Mouse (Mus musculus): ENCODE measurements around the gene RPS10-NUDT3. TPM values are rescaled to one million over a fixed set of nuclear protein-coding genes. Genes with fewer than 3 reads are reported as not detected.

The RPS10-NUDT3 gene
- polyA plus RNA-seq, 1 experiment from 2014 or later: not detected

DNA sequence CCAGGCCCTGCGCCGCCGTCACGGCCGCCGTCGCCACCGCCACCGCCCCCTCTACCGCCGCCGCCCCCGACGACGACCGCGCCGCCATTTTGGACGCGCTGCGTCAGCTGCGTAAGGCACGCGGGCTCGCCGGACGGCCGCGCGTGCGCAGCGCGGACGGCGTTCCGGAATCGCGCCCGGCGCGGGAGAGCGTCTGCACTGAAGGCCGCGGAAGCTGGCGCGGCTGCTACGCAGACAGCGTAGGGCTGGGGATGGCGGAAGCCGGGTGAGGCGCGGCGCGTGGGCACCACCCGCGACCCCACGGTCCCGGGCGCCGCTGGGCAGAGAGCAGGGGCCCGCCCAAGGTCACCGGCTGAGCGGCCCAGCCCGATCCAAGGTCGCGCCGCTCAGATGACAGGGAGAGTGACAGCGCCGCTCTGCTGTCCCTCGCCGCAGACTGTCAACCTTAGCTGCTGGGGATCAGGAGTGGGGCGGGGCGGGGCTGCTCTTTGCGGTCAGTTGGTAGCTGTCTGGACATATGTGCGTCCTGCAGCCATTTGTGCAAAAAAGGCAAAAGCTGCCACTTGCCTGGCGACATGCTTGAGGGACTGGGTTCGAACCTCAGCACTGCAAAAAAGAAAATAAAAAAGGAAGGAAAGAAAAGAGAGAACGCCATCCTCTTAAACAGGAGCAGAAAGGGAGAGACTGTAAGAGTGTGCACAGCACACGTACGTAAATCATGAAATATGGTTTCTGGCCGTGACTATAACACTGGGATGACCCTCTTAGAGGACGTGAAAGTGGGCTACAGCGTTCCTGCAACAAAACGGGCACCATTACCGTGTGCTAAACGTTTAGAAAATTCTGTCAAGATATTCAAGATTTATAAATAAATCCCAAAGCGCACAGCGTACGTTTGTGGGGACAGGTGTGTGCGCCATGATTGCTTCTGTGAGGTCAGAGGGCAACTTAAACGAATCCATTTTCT, 11.4 kb downstream of the RPS10-NUDT3 start, which contains the start of gene Nudt3:
Gene Nudt3, minus strand, starts transcription at position 136 of the 967 bp plus-strand sequence.
- H3K4me3 ChIP-seq (ENCODE audit: low read depth, low read length): peak within 1 kb of the TSS; percentile 97
- no peaks in the 10 kb centered on the region for H3K27me3 ChIP-seq (ENCODE audit: control insufficient read depth, insufficient read depth, low read length)
- H3K27ac ChIP-seq (ENCODE audit: low read depth, low read length): peak within 1 kb of the TSS; percentile 96
- H3K9me3 ChIP-seq (ENCODE audit: control insufficient read depth, low read length): no peaks in the 10 kb centered on the region
- ATAC-seq (replicated peaks; ENCODE audit: low FRiP score): peak; percentile 87
- H3K4me1 ChIP-seq (replicated peaks; ENCODE audit: control insufficient read depth, insufficient read depth, low read length): peaks cover 8% of the 10 kb centered on the region; the same call in 1 of the 2 replicates
- H3K36me3 ChIP-seq (ENCODE audit: control insufficient read depth, insufficient read depth, low read length): no peaks in the 10 kb centered on the region
- 9% methylated on average over 82 of the region's 91 CpGs for WGBS
- H3K9ac ChIP-seq (ENCODE audit: low read length): peak within 1 kb of the TSS; percentile 100
- peak; percentile 94 for DNase-seq (ENCODE audit: low spot score)
- H3K4me2 ChIP-seq (ENCODE audit: low read depth, low read length, severe bottlenecking): peak within 1 kb of the TSS; percentile 58

DNA sequence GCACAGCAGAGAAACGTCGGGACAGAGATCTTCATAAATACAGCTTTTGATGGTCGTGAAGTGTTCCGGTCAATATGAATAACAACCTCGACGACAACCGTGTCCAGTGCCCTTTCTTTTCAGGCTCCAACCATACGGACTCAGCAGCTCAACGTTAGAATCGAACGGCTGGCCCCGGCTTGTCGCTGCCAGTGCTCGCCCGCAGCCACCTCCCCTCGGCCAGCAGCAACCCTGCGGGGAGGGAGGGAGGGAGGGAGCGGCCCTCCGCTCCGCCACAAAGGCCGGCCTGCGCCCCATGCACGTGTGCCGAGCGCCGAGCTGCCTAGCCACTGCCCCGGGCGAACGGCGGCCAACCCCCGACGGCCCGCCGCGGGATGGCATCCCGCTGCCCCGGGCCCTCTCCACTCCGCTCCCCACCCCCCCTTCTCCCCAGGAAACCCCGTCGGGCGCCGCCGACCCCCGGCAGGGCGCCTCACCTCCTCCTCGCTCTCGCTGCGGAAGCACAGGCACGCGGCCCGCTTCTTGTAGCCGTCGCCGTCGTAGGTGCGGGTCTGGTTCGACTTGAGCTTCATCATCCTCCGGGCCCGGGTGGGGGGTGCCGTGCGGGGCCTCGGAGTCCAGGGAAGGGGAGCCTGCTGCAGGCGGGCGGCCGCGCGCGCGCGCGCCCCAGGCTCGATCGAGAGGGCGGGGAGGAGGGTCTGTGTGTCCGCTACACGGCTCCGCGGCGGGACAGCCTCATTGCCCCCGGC, 12.2 kb downstream of the RPS10-NUDT3 start:
- H3K4me1 ChIP-seq (replicated peaks; ENCODE audit: control insufficient read depth, insufficient read depth, low read length): peaks cover 8% of the 10 kb centered on the region; the same call in 1 of the 2 replicates
- peak; percentile 69 for ATAC-seq (replicated peaks; ENCODE audit: low FRiP score)
- WGBS: under 1% methylated on average over 61 of the region's 80 CpGs

DNA sequence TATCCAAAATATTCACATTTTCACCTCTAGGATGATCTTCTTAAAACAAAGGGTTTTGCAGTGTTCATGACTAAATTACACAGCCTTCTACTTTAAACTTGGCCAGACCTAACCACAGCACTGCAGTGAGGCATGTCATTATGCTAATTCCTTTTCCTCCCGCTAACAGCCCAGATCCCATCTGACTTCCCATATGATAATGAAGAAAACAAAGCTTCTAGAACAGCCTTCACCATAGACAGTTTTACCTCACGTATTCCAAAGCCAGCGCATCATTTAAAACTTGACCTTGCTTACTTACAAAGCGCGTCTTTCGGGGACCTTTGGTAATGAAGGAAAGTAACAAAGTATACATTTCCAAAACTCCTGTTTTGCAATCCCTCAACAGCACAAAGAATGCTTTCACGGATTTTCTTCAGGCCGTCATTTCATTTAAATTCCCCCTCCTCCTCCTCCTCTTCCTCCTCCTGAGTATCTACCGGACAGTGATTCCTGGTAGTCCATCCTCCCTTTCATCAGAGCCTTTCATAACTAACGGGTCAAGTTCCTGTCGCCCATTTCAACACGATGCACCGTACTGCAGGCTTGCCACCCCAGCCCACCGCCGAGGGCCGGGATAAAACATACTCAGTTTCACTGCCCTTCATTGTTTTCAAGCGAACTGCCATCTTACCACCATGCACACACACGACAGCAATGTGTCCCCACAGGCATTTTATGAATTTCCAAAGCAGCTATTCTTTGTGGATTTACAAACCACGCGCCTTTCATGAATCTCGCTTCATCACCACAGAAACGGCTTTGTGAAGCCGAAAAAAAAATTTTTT, 13.1 kb downstream of the RPS10-NUDT3 start:
- Histone ChIP-seq H3K9me3 (ENCODE audit: control insufficient read depth, low read length) (peaks cover 3% of the 10 kb centered on the region; the same call in 1 of the 2 replicates), H3K36me3 (ENCODE audit: control insufficient read depth, insufficient read depth, low read length) (peaks cover 4% of the 10 kb centered on the region; the same call in 1 of the 2 replicates), H3K9ac (ENCODE audit: low read length) (peak overlapping the region; percentile 100), H3K27ac (ENCODE audit: low read depth, low read length) (peak overlapping the region; percentile 96), H3K27me3 (ENCODE audit: control insufficient read depth, insufficient read depth, low read length) (no peaks in the 10 kb centered on the region), H3K4me2 (ENCODE audit: low read depth, low read length, severe bottlenecking) (peak overlapping the region; percentile 58), H3K4me1 (replicated peaks; ENCODE audit: control insufficient read depth, insufficient read depth, low read length) (peaks cover 8% of the 10 kb centered on the region; the same call in 1 of the 2 replicates), H3K4me3 (ENCODE audit: low read depth, low read length) (peak overlapping the region; percentile 97)
- 3% methylated on average over 23 of the region's 23 CpGs for WGBS
- ATAC-seq (replicated peaks; ENCODE audit: low FRiP score): no peak
- DNase-seq (ENCODE audit: low spot score): no peak

More for the DNA sequence above, 12.2 kb downstream of the RPS10-NUDT3 start:
- no peaks in the 10 kb centered on the region; the same call in 1 of the 2 replicates for H3K9me3 ChIP-seq (ENCODE audit: control insufficient read depth, low read length)
- H3K36me3 ChIP-seq (ENCODE audit: control insufficient read depth, insufficient read depth, low read length): peaks cover 3% of the 10 kb centered on the region; the same call in 1 of the 2 replicates
- peak overlapping the region; percentile 100 for H3K9ac ChIP-seq (ENCODE audit: low read length)
- peak overlapping the region; percentile 96 for H3K27ac ChIP-seq (ENCODE audit: low read depth, low read length)
- H3K27me3 ChIP-seq (ENCODE audit: control insufficient read depth, insufficient read depth, low read length): no peaks in the 10 kb centered on the region
- H3K4me2 ChIP-seq (ENCODE audit: low read depth, low read length, severe bottlenecking): peak overlapping the region; percentile 58
- peak; percentile 89 for DNase-seq (ENCODE audit: low spot score)
- peak overlapping the region; percentile 97 for H3K4me3 ChIP-seq (ENCODE audit: low read depth, low read length)

DNA sequence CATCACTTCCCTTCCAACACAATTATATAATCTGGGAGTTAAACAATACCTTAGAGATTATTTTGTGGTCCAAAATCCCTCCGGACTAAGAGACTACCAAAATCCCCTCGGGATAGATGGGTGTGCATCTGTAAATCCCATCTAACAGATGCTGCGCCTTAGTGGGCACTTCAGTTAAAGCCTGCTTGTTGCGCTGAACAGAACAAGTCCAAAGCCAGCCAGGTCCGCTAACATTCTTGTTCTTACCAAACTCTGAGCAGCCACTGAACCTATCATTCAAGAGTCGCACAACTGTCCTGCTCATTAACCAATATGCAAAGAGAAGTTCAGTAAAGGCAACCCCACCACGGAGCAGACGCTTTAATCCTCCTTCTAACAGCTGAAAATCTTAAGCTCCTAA, 13.9 kb downstream of the RPS10-NUDT3 start:
- Histone ChIP-seq H3K4me3 (ENCODE audit: low read depth, low read length) (peak overlapping the region; percentile 97), H3K9me3 (ENCODE audit: control insufficient read depth, low read length) (peaks cover 3% of the 10 kb centered on the region; the same call in 1 of the 2 replicates), H3K27me3 (ENCODE audit: control insufficient read depth, insufficient read depth, low read length) (no peaks in the 10 kb centered on the region), H3K36me3 (ENCODE audit: control insufficient read depth, insufficient read depth, low read length) (peaks cover 4% of the 10 kb centered on the region; the same call in 1 of the 2 replicates), H3K9ac (ENCODE audit: low read length) (peak overlapping the region; percentile 100), H3K4me2 (ENCODE audit: low read depth, low read length, severe bottlenecking) (peak overlapping the region; percentile 58), H3K27ac (ENCODE audit: low read depth, low read length) (no peak overlapping the region), H3K4me1 (replicated peaks; ENCODE audit: control insufficient read depth, insufficient read depth, low read length) (peaks cover 8% of the 10 kb centered on the region; the same call in 1 of the 2 replicates)
- DNase-seq (ENCODE audit: low spot score) (no peak), ATAC-seq (replicated peaks; ENCODE audit: low FRiP score) (no peak)
- WGBS: 45% methylated on average over 8 of the region's 8 CpGs

DNA sequence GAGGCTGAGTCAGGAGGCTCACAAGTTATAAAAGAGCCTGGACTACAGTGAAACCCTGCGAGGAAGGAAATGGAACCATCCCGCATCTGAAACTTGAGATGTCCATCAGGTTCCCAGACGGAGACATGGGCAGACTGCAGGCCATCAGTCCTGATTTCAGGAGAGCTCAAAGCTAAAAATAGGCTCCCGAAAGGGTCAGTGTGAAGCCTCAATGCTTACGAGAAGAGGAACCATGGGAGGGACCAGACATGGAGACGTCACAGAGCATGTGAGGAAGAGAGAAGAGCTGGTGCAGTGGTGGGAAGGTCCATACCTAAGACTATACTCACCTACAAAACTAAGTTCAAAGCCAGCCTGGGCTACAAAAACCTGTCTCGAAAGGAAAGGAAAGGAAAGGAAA, 19.6 kb downstream of the RPS10-NUDT3 start:
- ATAC-seq (replicated peaks; ENCODE audit: low FRiP score) (no peak), DNase-seq (ENCODE audit: low spot score) (no peak)
- 86% methylated on average over 7 of the region's 7 CpGs for WGBS
- H3K4me3 ChIP-seq (ENCODE audit: low read depth, low read length): no peak overlapping the region
- H3K36me3 ChIP-seq (ENCODE audit: control insufficient read depth, insufficient read depth, low read length): peaks cover 4% of the 10 kb centered on the region; the same call in 1 of the 2 replicates
- H3K4me1 ChIP-seq (replicated peaks; ENCODE audit: control insufficient read depth, insufficient read depth, low read length): 0 out of 2 replicates have a peak, but pooled peaks cover under 1% of the 10 kb centered on the region
- no peak overlapping the region for H3K27ac ChIP-seq (ENCODE audit: low read depth, low read length)
- H3K9me3 ChIP-seq (ENCODE audit: control insufficient read depth, low read length): peaks cover 3% of the 10 kb centered on the region; the same call in 1 of the 2 replicates
- no peaks in the 10 kb centered on the region for H3K27me3 ChIP-seq (ENCODE audit: control insufficient read depth, insufficient read depth, low read length)
- no peak overlapping the region for H3K4me2 ChIP-seq (ENCODE audit: low read depth, low read length, severe bottlenecking)
- H3K9ac ChIP-seq (ENCODE audit: low read length): no peak overlapping the region

DNA sequence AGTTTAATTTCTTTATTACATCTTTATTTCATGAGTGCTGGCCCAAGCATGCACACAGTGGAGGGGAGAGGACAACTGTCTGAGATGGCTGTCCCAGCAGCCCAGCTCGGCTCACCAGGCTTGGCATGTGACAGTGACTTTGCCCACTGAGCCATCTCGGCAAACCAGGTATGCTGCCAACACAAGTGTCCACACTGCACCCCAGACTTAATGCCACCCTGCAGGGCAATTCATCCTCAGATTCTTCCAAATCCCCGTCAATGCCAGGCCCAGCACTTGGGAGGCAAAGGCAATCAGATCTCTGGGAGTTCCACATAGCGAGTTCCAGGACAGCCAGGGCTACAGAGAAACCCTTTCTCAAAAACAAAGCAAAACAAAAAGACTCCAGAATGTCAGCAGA, 22.0 kb downstream of the RPS10-NUDT3 start:
- DNase-seq (ENCODE audit: low spot score) (no peak), ATAC-seq (replicated peaks; ENCODE audit: low FRiP score) (no peak)
- H3K4me3 ChIP-seq (ENCODE audit: low read depth, low read length): no peak overlapping the region
- H3K4me1 ChIP-seq (replicated peaks; ENCODE audit: control insufficient read depth, insufficient read depth, low read length): no peaks in the 10 kb centered on the region
- H3K27me3 ChIP-seq (ENCODE audit: control insufficient read depth, insufficient read depth, low read length): no peaks in the 10 kb centered on the region
- no peak overlapping the region for H3K27ac ChIP-seq (ENCODE audit: low read depth, low read length)
- H3K4me2 ChIP-seq (ENCODE audit: low read depth, low read length, severe bottlenecking): no peak overlapping the region
- no peak overlapping the region for H3K9ac ChIP-seq (ENCODE audit: low read length)
- H3K36me3 ChIP-seq (ENCODE audit: control insufficient read depth, insufficient read depth, low read length): peaks cover 3% of the 10 kb centered on the region; the same call in 1 of the 2 replicates
- H3K9me3 ChIP-seq (ENCODE audit: control insufficient read depth, low read length): peaks cover 3% of the 10 kb centered on the region; the same call in 1 of the 2 replicates
- 84% methylated on average over 4 of the region's 4 CpGs for WGBS

DNA sequence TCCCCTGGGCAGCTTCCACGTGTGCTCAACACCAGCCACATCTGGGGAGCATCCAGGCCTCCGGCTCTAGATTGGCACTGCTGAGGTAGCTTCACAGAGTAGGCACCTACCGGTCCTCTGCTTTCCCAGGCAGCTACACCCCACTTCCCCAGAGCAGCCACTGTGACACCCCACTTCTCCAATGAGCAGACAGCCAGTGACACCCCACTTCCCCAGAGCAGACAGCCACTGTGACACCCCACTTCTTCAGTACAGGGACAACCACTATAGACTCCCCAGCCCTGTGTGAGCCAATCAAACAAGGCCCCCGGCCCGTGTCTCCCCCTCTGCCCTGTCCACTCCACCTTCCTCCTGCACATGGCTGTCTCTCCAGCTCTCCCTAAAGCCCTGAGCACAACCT, 23.0 kb downstream of the RPS10-NUDT3 start:
- no peak for DNase-seq (ENCODE audit: low spot score)
- Histone ChIP-seq H3K27ac (ENCODE audit: low read depth, low read length) (no peak overlapping the region), H3K9ac (ENCODE audit: low read length) (no peak overlapping the region), H3K4me2 (ENCODE audit: low read depth, low read length, severe bottlenecking) (no peak overlapping the region), H3K27me3 (ENCODE audit: control insufficient read depth, insufficient read depth, low read length) (no peaks in the 10 kb centered on the region), H3K4me1 (replicated peaks; ENCODE audit: control insufficient read depth, insufficient read depth, low read length) (no peaks in the 10 kb centered on the region), H3K36me3 (ENCODE audit: control insufficient read depth, insufficient read depth, low read length) (no peaks in the 10 kb centered on the region; the same call in 1 of the 2 replicates), H3K4me3 (ENCODE audit: low read depth, low read length) (no peak overlapping the region), H3K9me3 (ENCODE audit: control insufficient read depth, low read length) (no peaks in the 10 kb centered on the region; the same call in 1 of the 2 replicates)
- ATAC-seq (replicated peaks; ENCODE audit: low FRiP score): no peak
- 90% methylated on average over 5 of the region's 5 CpGs for WGBS

Measured in forebrain, embryonic 11.5 days (tissue).